Mouse (Mus musculus): ENCODE data around the gene Podnl1.

GRCm38 (mm10) chr8:84144636-84145245 is 19.0 kb downstream of the Podnl1 start:
- TF ChIP-seq POLR2A (IDR thresholded peaks at IDR 0.05; ENCODE audit: borderline replicate concordance, low read depth, low read length) (no peak), CTCF (IDR thresholded peaks at IDR 0.05; ENCODE audit: low read depth, low read length) (no peak)
